Mouse (Mus musculus) testis, adult 2 months (tissue): ENCODE results near the gene Ppp2r1b.

ENCODE experiments used
- CTCF ChIP-seq: fragments of 200-500 bp; IDR thresholded peaks from 2 replicates; pipeline ENCODE4 v1.5.1; 2012; ENCODE audit warnings: low read depth, mild to moderate bottlenecking, inconsistent platforms, low read length, moderate library complexity; ENCODE audit not compliant: control insufficient read depth, insufficient read depth, insufficient replicate concordance
- POLR2A ChIP-seq: fragments of 200-500 bp; IDR thresholded peaks from 2 replicates; pipeline ENCODE4 v1.6.1; 2012; ENCODE audit warnings: low read depth, mild to moderate bottlenecking, inconsistent platforms, low read length, moderate library complexity; ENCODE audit not compliant: control insufficient read depth

DNA sequence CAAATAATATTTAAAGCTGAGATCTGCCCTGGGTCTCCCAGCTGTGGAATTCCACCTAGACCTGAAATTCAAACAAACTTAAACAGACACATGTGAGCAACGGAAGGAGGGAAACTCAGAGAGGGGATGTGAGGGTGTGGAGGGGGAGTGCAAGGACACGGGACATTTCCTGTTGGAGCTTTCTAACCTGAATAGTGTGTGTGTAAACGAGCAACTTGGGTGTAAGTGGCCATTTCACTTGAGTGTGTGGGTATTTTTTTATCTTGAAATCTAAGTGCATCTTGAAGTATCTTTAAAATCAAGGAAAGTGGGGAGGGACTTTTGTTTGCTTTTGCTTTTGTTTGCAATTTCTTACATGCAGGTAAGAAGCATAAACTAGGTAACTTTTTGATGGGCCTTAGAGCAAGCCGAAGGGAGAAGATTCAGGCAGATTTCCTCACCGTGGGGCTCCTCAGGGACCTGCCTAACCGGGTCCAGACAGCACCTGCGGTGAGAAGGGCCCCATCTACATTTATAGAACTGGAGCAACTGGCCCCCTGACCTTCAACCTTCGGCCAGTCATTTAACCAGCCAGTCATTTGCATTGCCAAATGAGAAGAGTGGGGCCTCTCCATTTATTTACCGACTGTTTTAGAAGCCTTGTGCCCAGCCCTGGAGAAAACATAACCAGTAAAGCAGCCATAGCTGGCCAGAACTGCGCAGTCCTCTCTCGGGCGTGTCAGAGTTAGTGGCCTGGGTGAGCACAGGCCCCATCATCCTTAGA, 2.7 kb downstream of the Ppp2r1b start:
- TF ChIP-seq CTCF (no peak), POLR2A (no peak)
